9 mouse cellular contexts compared by ENCODE assay signal in the genomic region with DNA sequence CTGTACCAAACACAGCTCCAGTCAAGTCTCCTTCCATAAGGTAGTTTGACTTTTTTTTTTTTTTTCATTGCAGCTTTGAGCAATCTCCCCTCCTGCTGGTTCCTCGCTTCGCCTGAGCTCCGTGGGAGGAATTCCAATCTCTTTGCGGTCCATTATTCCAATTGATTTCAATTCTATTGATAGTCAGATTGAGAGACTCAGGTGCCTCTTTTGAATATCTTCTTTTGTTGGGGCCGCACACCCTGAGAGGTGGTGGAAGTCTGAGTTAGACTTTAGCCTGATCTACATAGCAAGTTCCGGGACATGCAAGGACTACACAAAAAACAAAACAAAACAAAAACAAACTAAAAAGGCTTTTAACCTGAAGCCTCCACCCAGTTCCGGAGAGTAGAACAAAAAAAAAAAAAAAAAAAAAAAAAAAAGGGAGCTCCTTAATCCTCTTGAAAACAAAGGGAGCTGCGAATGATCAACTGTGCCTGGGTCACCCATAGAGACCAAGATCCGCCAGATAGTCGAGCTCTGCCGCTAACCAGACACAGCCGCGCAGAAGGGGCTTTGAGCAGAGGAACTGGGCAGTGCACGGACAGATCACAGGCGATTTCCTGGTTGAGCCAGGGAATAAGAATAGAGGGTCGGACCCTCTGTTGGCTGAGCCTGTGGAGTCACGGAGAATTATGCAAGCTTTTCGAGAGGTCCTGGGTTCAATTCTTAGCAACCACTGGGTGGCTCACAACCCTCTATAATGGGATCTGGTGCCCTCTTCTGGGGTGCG. TPM values are rescaled to one million over a fixed set of nuclear protein-coding genes. Genes with fewer than 3 reads are reported as not detected.
DNase-seq lines count a peak whose midpoint lies in the region; ATAC-seq lines count a peak whose summit lies in the region.
"Had no signal": no experiment of that assay in that cellular context is flagged by ENCODE, and none has a peak within 500 bp of the region (broad histone marks: within the 10 kb centered on the region; RNA-seq: fewer than 3 reads in every experiment).

No protein-coding gene starts in this region.

- no peaks in the 10 kb centered on the region for H3K27me3 ChIP-seq in heart, embryonic 11.5 days (ENCODE audit: control insufficient read depth, insufficient read depth, low read length)
- no peaks in the 10 kb centered on the region for H3K27me3 ChIP-seq in embryonic facial prominence, embryonic 12.5 days
- peaks cover 7% of the 10 kb centered on the region for H3K27me3 ChIP-seq in liver, embryonic 13.5 days
- H3K27me3 ChIP-seq: stomach, embryonic 15.5 days had no signal

- peak overlapping the region; percentile 18 for H3K4me3 ChIP-seq in heart, embryonic 11.5 days (ENCODE audit: low read depth, low read length)
- H3K4me3 ChIP-seq in embryonic facial prominence, embryonic 12.5 days = no peak overlapping the region
- no peak overlapping the region for H3K4me3 ChIP-seq in liver, embryonic 13.5 days (replicated peaks)
- H3K4me3 ChIP-seq: stomach, embryonic 15.5 days had no signal

- no peak overlapping the region for H3K9ac ChIP-seq in heart, embryonic 11.5 days (ENCODE audit: low read depth, low read length)
- H3K9ac ChIP-seq in embryonic facial prominence, embryonic 12.5 days = no peak overlapping the region
- H3K9ac ChIP-seq in liver, embryonic 13.5 days = no peak overlapping the region
- H3K9ac ChIP-seq: stomach, embryonic 15.5 days had no signal

- H3K9me3 ChIP-seq in heart, embryonic 11.5 days (replicated peaks; ENCODE audit: control insufficient read depth, low read length) = no peaks in the 10 kb centered on the region
- H3K9me3 ChIP-seq in embryonic facial prominence, embryonic 12.5 days = no peaks in the 10 kb centered on the region
- H3K9me3 ChIP-seq in liver, embryonic 13.5 days (replicated peaks) = no peaks in the 10 kb centered on the region
- H3K9me3 ChIP-seq: stomach, embryonic 15.5 days had no signal

- ATAC-seq in heart, embryonic 11.5 days (replicated peaks; ENCODE audit: insufficient number of reproducible peaks, low FRiP score, low TSS enrichment) = no peak
- ATAC-seq in embryonic facial prominence, embryonic 12.5 days (ENCODE audit: insufficient number of reproducible peaks, insufficient read depth, low FRiP score, low TSS enrichment) = no peak
- ATAC-seq in liver, embryonic 13.5 days (ENCODE audit: low read depth) = no peak
- ATAC-seq in megakaryocyte-erythroid progenitor cell, adult 5-6 weeks (replicated peaks; ENCODE audit: low FRiP score, low TSS enrichment, poor library complexity, severe bottlenecking) = no peak

- 14% methylated on average over 19 of the region's 19 CpGs for WGBS in heart, embryonic 11.5 days (ENCODE audit: insufficient replicate concordance)
- 9% methylated on average over 19 of the region's 19 CpGs for whole genome bisulfite sequencing in embryonic facial prominence, embryonic 12.5 days
- WGBS in liver, embryonic 13.5 days (ENCODE audit: insufficient replicate concordance) = 17% methylated on average over 19 of the region's 19 CpGs

- no peaks in the 10 kb centered on the region for H3K4me1 ChIP-seq in heart, embryonic 11.5 days (ENCODE audit: control insufficient read depth, insufficient read depth, low read length)
- no peaks in the 10 kb centered on the region for H3K4me1 ChIP-seq in embryonic facial prominence, embryonic 12.5 days
- no peaks in the 10 kb centered on the region; the same call in 1 of the 2 replicates for H3K4me1 ChIP-seq in liver, embryonic 13.5 days (replicated peaks)
- H3K4me1 ChIP-seq: stomach, embryonic 15.5 days had no signal

- H3K36me3 ChIP-seq in heart, embryonic 11.5 days (ENCODE audit: control insufficient read depth, insufficient read depth, low read length) = no peaks in the 10 kb centered on the region
- H3K36me3 ChIP-seq in embryonic facial prominence, embryonic 12.5 days = no peaks in the 10 kb centered on the region
- H3K36me3 ChIP-seq in liver, embryonic 13.5 days = no peaks in the 10 kb centered on the region
- H3K36me3 ChIP-seq: stomach, embryonic 15.5 days had no signal

- H3K27ac ChIP-seq in heart, embryonic 11.5 days (ENCODE audit: low read depth, low read length) = no peak overlapping the region
- no peak overlapping the region for H3K27ac ChIP-seq in embryonic facial prominence, embryonic 12.5 days
- H3K27ac ChIP-seq in liver, embryonic 13.5 days = no peak overlapping the region
- H3K27ac ChIP-seq: stomach, embryonic 15.5 days had no signal

- intact Hi-C loops in heart, postnatal 25 days (cut with DNase I) = no loop called here

- peak overlapping the region; percentile 51 for H3K4me2 ChIP-seq in heart, embryonic 11.5 days
- 0 out of 2 replicates have a peak overlapping the region, but pooled peaks have one; percentile 13 for H3K4me2 ChIP-seq in embryonic facial prominence, embryonic 12.5 days (replicated peaks)
- peak overlapping the region; percentile 13; the same call in 1 of the 2 replicates for H3K4me2 ChIP-seq in liver, embryonic 13.5 days
- H3K4me2 ChIP-seq: stomach, embryonic 15.5 days had no signal

- no peak for DNase-seq in heart, postnatal 25 days (ENCODE audit: low spot score)
- DNase-seq in 416B (ENCODE audit: low read depth) = peak; percentile 10
- no peak for DNase-seq in liver, embryonic 13.5 days
- no peak for DNase-seq in frontal cortex, postnatal 10 days (ENCODE audit: low spot score in 2 of 2)
- DNase-seq in adrenal gland, postnatal 25 days = no peak

RNA-seq across cellular contexts. Expression of a gene that starts 25.7 kb away (rescaled TPM):
- 33.2 and 34.5 TPM in 2 replicates for polyA plus RNA-seq in heart, embryonic 11.5 days (2014; fragmentation: Nextera tagmentation; extraction: Ambion mirVana)
- total RNA-seq in heart, postnatal 25 days (2021) = 100 to 1,000 TPM in 1 of 2 experiments, 10 to 100 TPM in 1; 67.0 to 107 TPM
- polyA plus RNA-seq in embryonic facial prominence, embryonic 12.5 days (2016; fragmentation: Nextera tagmentation; extraction: Ambion mirVana) = 56.4 and 59.0 TPM in 2 replicates
- 197 and 202 TPM in 2 replicates for polyA plus RNA-seq in liver, embryonic 13.5 days (2015; fragmentation: Nextera tagmentation; extraction: Ambion mirVana)
- total RNA-seq in adrenal gland, postnatal 25 days (2021) = 70.6 and 103 TPM in 2 replicates
- 91.2 and 104 TPM in 2 replicates for total RNA-seq in megakaryocyte-erythroid progenitor cell, adult 5-6 weeks (2014; fragmentation: Nextera tagmentation)
- total RNA-seq in megakaryocyte-erythroid progenitor cell, adult 5-6 weeks (2017) = 63.3 and 64.2 TPM in 2 replicates
